Mouse (Mus musculus): ENCODE results near the gene Olfr1330.
"Not testable (repeated sequence)": the region's sequence is repeated elsewhere in the genome, so short reads cannot be mapped to it uniquely, and the experiment has no call there.

GRCm38 (mm10) chr4:118931326-118931725 is 42.9 kb downstream of the Olfr1330 start:
- TF ChIP-seq CTCF (IDR thresholded peaks at IDR 0.05; ENCODE audit: low read depth, low read length); TAL1 (conservative IDR thresholded peaks at IDR 0.05; ENCODE audit: low read depth, low read length); GATA1 (IDR thresholded peaks at IDR 0.05; ENCODE audit: borderline replicate concordance, low read length); GATA2 (IDR thresholded peaks at IDR 0.05; ENCODE audit: borderline replicate concordance, low read depth, low read length): not testable (repeated sequence)
